Mouse (Mus musculus) left cerebral cortex, adult 18-20 months (tissue): ENCODE measurements around the gene Slc25a22. TPM values are rescaled to one million over a fixed set of nuclear protein-coding genes. Genes with fewer than 3 reads are reported as not detected.

Experiments used
- DNase-seq, 2 experiments: peaks; one replicate each; pipeline ENCODE4 v3.0.0; 2021 to 2022; ENCODE audit warnings: low spot score in 2 of 2, mixed read lengths in 1 of 2
- total RNA-seq, 2 experiments: library from RNA; stranded (reverse); gene quantifications; 2 replicates each; pipeline ENCODE4 v1.2.3; 2021

The Slc25a22 gene
- total RNA-seq, 2 experiments from 2014 or later = 251 to 254 TPM

GRCm38 (mm10) chr7:141474160-141474559 is 36.5 kb upstream of the Slc25a22 start:
- no peak for DNase-seq

DNA sequence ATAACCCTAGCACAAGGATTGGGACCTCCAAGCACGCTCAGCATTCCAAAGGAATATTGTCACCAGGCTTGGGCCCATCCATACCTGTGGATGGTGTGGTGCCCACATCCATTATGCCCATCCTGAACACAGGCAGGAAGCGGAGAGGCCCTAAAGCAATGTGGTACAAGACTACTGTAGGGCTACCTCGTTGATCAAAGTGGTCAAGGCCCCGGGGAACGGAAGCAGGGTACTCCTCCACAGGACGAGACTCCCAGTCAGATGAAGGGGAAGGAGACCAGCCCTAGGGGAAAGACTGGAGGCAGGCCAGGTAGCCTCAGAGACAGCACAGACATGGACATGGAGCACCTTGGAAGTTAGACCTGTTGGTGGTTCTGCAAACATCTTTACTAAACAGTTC is 35.1 kb upstream of the Slc25a22 start:
- no peak for DNase-seq

DNA sequence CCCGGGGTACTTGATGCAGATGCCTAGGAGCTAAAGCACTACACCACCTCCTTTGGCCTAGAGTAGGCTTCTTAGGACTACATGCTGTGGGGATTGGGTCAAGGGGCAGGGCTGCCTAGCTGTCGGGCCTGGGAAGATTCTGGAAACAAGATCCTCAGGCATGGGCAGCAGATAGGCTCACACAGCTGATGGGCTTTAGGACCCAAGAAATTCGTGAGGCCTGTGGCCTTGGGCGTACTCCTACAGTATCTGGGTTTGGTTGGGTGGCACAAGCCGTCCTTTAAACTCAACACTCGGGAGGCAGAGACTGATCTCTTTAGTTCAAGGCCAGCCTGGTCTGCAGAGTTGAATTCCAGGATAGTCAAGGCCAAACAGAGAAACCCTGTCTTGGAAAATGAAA is 34.5 kb upstream of the Slc25a22 start:
- no peak for DNase-seq

DNA sequence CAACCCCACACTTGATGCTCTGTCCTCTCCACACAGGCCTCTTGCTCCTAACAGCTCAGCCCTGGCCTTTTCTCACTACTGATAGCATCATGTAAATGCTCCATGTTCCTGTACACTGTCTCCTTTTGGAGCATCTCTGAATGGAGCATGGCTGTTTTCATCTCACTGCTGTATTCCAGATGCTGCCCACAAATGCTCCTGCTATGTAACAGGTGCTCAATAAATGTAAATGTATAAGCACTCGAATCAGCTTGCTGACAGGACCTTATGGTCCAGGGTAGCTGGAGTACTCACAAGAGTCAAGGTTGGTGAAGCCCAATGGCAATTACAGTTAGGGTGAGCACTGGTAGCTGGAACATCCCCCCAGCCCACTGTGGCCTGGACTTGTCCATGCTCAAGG is 33.5 kb upstream of the Slc25a22 start:
- DNase-seq = no peak

GRCm38 (mm10) chr7:141470637-141470944 is 32.9 kb upstream of the Slc25a22 start:
- DNase-seq = no peak

DNA sequence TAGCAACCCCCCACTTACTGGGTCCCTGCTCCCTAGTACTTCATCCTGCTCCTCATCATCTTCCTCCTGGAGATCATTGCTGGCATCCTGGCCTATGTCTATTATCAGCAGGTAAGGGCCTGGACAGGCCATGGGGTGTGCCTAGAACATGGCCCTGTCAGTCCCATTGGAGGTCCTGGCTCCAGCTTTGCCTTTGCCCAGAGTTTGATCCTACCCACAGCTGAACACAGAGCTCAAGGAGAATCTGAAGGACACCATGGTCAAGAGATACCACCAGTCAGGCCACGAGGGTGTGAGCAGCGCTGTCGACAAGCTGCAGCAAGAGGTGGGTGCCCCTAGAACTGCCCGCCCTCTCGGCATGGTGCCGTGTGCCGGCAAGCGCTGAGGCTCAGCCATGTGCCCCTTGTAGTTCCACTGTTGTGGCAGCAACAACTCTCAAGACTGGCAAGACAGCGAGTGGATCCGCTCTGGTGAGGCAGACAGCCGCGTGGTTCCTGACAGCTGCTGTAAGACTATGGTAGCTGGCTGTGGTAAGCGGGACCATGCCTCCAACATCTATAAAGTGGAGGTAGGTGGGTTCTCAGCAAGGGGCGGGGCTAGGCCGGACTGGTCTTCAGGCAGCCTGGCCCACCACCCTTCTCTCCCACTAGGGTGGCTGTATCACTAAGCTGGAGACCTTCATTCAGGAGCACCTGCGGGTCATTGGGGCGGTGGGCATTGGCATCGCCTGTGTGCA is 32.4 kb upstream of the Slc25a22 start:
- no peak for DNase-seq

DNA sequence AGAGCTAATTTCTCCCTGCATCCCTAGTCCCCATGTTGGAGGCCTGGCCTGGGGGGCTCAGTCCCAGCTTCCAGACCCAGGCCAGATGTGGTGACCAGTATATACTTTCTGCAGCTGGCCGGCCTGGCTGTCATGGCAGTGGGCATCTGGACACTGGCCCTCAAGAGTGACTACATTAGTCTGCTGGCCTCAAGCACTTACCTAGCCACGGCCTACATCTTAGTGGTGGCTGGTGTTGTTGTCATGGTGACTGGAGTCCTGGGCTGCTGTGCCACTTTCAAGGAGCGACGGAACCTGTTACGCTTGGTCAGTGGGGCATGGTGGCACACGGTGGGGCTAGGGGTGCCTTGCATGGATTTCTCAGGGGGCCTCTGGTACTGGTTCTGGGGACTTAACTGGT is 31.7 kb upstream of the Slc25a22 start:
- no peak for DNase-seq

DNA sequence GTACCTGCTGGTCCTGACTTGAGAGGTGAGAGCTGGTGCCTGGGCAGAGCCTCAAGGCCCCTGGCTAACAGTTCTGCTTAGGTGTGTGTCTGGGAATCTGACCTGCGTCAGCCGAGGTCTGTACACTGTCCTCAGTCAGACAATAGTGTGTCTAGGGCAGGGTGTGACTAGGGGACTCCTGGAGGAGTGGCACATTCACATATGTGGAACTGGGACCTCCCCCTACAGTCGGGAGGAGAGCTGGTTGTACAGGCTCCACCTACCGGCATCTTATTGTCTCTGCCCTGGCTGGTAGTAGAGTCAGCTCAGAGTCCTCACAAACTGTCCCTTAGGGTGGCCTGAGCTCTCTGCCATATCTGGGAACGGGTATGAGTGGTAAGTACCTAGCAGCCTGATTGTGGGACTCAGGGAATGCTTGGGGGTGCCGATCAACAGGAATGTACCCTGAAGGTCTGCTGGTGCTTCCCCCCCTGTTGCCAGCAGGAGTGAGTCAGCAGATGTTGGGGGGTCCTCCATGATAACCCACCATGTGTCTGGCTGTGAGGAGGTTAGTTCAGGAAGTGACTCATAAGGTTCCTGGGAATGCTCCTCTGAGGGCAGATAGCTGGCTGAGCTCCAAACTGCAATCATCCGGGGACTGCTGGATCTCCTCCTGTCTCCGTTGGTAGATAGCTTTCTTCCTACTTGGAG is 31.0 kb upstream of the Slc25a22 start:
- DNase-seq = peak in 1 of 2 experiments; percentile 50

GRCm38 (mm10) chr7:141468164-141468521 is 30.5 kb upstream of the Slc25a22 start:
- DNase-seq = no peak

DNA sequence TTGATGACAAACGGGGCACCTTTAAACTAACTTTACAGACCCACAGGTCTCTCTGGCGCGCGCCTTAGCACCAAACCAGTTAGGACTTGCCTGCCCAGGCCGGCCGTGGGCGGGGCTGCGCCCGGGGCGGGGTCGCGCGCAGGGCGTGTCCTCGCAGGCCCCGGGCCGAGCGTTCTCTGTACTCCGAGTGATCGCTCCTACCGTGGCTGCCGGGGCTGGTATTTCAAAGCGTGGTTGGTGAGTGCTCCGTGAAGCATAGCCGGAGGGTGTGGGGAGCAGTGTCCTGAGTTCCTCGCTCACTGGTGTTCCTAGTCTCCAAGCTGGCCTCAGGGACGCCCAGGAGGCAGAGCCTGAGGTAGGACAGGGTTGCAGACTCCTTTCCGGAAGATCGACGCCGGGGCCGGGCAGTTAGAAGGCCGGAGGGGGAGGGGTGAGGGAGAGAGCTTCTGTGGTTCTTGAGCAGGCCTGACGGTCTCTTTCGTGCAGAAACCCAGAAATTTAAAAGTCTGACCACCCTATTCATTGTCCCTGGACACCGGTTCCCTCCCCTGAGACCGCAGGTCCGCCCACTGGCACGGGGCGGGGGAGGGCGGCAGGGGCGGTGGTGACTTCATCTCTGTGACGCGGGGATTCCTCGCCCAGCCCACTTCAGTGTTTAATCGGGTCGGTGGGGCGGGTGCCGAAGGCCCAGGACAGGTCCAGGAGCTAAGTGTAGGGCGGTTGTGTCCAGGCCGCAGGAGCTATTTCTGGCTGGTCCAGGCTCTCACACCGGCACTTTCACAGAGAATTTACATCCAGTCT is 29.7 kb upstream of the Slc25a22 start, which contains the start of gene Cd151:
TSS of gene Cd151 (plus strand) at position 163 of the 801 bp plus-strand sequence.
- DNase-seq = peak; percentile 59 to 64

GRCm38 (mm10) chr7:141466607-141467148 is 29.0 kb upstream of the Slc25a22 start:
- no peak for DNase-seq

- DNase-seq = no peak
Measured at GRCm38 (mm10) chr7:141466045-141466394, 28.3 kb upstream of the Slc25a22 start.

DNA sequence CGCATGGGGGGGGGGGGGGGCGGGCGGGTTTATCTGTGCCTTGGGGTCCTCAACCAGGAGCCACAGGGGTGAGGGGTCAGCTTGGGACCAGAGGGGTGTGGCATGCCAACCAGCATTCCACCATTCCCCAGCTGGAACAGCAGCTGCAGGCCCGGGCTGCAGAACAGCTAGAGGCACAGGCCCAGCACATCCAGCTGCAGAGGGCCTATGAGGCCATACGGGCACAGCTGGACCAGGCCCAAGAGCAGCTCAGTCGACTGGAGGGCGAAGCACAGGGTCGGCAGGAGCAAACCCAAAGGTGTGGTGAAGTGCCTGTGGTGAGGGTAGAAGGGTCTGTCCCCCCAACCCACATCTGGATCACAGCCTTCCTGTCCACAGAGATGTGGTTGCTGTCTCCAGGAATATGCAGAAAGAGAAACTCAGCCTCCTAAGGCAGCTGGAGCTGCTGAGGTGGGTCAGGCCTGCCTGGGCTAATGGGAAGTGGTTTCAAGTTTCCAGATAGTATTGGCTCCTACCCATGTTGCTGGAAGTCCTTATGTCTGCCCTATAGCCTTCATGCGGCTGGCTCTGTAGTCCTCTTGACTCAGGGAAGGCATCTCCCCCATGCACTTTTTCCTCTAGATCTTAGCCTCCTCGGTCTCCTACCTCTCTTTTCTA is 27.8 kb upstream of the Slc25a22 start:
- no peak for DNase-seq

GRCm38 (mm10) chr7:141464603-141465201 is 27.0 kb upstream of the Slc25a22 start:
- no peak for DNase-seq

- DNase-seq = no peak
Measured at GRCm38 (mm10) chr7:141463824-141464602, 26.3 kb upstream of the Slc25a22 start.

DNA sequence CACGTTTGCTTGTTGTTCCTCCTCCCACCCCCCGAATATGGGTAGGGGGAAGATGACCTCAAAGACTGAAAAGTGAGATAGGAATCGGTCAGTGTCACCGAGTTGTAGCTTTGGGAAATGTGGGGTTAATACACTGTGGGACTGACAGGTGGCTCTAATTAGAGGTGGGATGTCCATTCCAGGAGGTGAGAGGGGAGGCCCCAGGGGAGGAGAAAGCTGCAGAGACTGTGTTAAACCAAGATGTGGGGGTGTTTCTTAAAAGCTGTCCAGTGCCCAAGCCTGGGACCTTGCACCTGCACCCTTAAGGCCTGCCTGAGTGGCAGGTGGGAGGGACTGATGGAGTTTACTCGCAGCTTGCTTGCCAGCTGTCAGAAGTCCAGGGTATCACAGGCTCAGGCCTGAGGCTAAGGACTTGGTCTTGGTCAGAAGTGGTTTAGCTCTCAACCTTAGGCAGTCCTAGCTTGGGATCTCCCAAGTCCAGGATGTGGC is 24.7 kb upstream of the Slc25a22 start:
- DNase-seq = no peak

- no peak for DNase-seq
Measured at GRCm38 (mm10) chr7:141461521-141462332, 24.0 kb upstream of the Slc25a22 start.

DNA sequence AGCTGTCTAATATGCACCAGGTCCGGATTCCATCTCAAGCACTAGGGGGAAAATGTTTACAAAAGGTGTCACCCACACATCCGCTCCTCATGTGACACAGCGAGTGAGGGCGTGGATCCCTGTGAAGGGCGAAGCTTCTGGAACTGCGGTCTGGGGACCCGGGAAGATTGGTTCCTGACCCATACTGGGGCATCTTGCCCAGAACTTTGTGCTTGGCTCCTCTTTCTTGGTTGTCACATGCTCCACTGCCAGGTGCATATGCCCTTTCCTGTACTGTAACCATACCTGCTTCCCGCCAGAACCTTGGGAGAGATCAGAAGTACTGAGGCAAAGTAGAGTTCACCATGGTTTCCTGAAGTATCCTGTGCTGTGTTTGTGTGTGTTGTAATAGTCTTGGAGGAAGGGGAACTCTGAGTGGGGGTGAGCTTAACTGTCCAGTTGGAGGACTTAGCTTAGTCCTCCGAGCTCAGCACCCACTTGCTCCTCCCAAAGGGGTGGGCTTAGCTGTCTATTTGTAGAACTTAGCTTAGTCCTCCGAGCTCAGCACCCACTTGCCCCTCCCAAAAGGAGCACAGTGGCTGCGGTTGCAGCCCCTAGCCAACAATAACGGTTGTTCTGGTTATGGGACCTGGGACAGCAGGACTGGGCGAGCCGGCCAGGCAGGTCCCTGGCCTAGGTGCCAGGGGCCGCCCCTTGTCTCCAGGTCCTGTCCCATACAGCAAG is 22.9 kb upstream of the Slc25a22 start, which contains the start of gene Cracr2b:
TSS of gene Cracr2b (plus strand) at position 704 of the 723 bp plus-strand sequence.
- no peak for DNase-seq
